Comparison of ENCODE assay signal across 26 mouse cellular contexts in genomic region chr9:20790345-20790744, GRCm38 (mm10). TPM values are rescaled to one million over a fixed set of nuclear protein-coding genes. Genes with fewer than 3 reads are reported as not detected.
DNase-seq lines count a peak whose midpoint lies in the region; ATAC-seq lines count a peak whose summit lies in the region.
"Had no signal": no experiment of that assay in that cellular context is flagged by ENCODE, and none has a peak within 500 bp of the region (broad histone marks: within the 10 kb centered on the region; RNA-seq: fewer than 3 reads in every experiment).

No protein-coding gene starts in this region.

- 0 out of 2 replicates have a peak, but pooled peaks cover 3% of the 10 kb centered on the region for H3K27me3 ChIP-seq in kidney, embryonic 15.5 days
- no peaks in the 10 kb centered on the region for H3K27me3 ChIP-seq in embryonic facial prominence, embryonic 12.5 days
- H3K27me3 ChIP-seq in limb, embryonic 15.5 days, result 0 out of 2 replicates have a peak, but pooled peaks cover 3% of the 10 kb centered on the region
- H3K27me3 ChIP-seq: midbrain, embryonic 15.5 days; Patski had no signal

- no peak overlapping the region for H3K4me3 ChIP-seq in kidney, embryonic 15.5 days (replicated peaks)
- no peak overlapping the region for H3K4me3 ChIP-seq in embryonic facial prominence, embryonic 12.5 days
- no peak overlapping the region for H3K4me3 ChIP-seq in limb, embryonic 15.5 days
- H3K4me3 ChIP-seq: gastrocnemius, adult 2 months; midbrain, embryonic 15.5 days had no signal

- H3K4me2 ChIP-seq in kidney, embryonic 15.5 days, result no peak overlapping the region
- no peak overlapping the region for H3K4me2 ChIP-seq in embryonic facial prominence, embryonic 12.5 days (replicated peaks)
- H3K4me2 ChIP-seq in limb, embryonic 15.5 days, result no peak overlapping the region
- H3K4me2 ChIP-seq: midbrain, embryonic 15.5 days had no signal

- H3K4me1 ChIP-seq in kidney, embryonic 15.5 days, result peaks cover 13% of the 10 kb centered on the region
- H3K4me1 ChIP-seq in embryonic facial prominence, embryonic 12.5 days, result peaks cover 19% of the 10 kb centered on the region
- peaks cover 21% of the 10 kb centered on the region for H3K4me1 ChIP-seq in limb, embryonic 15.5 days
- H3K4me1 ChIP-seq: midbrain, embryonic 15.5 days had no signal

- DNase-seq in kidney, postnatal 36 days, result no peak
- DNase-seq in adipocyte (ENCODE audit: low spot score), result peak; percentile 16
- DNase-seq in adrenal gland, postnatal 25 days, result no peak
- DNase-seq in spleen, postnatal 14 days (ENCODE audit: low spot score in 2 of 2), result no peak
- no peak for DNase-seq in c-Kit-positive CD71-positive TER-119-positive erythroid progenitor cells, embryonic 14.5 days (ENCODE audit: low spot score)
- DNase-seq: B cell, adult 2 months; cerebellum, postnatal 14 days; gastrocnemius, adult 2 months; kidney, postnatal 10 days; right cerebral cortex, postnatal 14 days had no signal

- 52% methylated on average over 3 of the region's 3 CpGs for WGBS in kidney, embryonic 15.5 days
- WGBS in embryonic facial prominence, embryonic 12.5 days, result 20% methylated on average over 3 of the region's 3 CpGs
- WGBS in limb, embryonic 15.5 days, result 45% methylated on average over 3 of the region's 3 CpGs

- H3K9me3 ChIP-seq in kidney, embryonic 15.5 days (replicated peaks), result no peaks in the 10 kb centered on the region; the same call in 1 of the 2 replicates
- no peaks in the 10 kb centered on the region for H3K9me3 ChIP-seq in embryonic facial prominence, embryonic 12.5 days
- no peaks in the 10 kb centered on the region for H3K9me3 ChIP-seq in limb, embryonic 15.5 days
- H3K9me3 ChIP-seq: midbrain, embryonic 15.5 days had no signal

- no peaks in the 10 kb centered on the region for H3K36me3 ChIP-seq in kidney, embryonic 15.5 days
- no peaks in the 10 kb centered on the region for H3K36me3 ChIP-seq in embryonic facial prominence, embryonic 12.5 days
- H3K36me3 ChIP-seq in limb, embryonic 15.5 days, result no peaks in the 10 kb centered on the region
- H3K36me3 ChIP-seq: midbrain, embryonic 15.5 days had no signal

- H3K27ac ChIP-seq in kidney, embryonic 15.5 days, result 0 out of 2 replicates have a peak overlapping the region, but pooled peaks have one; percentile 7
- peak overlapping the region; percentile 81 for H3K27ac ChIP-seq in embryonic facial prominence, embryonic 12.5 days
- peak overlapping the region; percentile 57 for H3K27ac ChIP-seq in limb, embryonic 15.5 days
- H3K27ac ChIP-seq: gastrocnemius, adult 2 months; liver, embryonic 14.5 days; midbrain, embryonic 15.5 days; stomach, postnatal 0 days had no signal

- H3K9ac ChIP-seq in kidney, embryonic 15.5 days, result no peak overlapping the region
- H3K9ac ChIP-seq in embryonic facial prominence, embryonic 12.5 days, result no peak overlapping the region
- H3K9ac ChIP-seq in limb, embryonic 15.5 days, result no peak overlapping the region
- H3K9ac ChIP-seq: liver, embryonic 14.5 days; midbrain, embryonic 15.5 days had no signal

- ATAC-seq in kidney, embryonic 15.5 days (replicated peaks; ENCODE audit: low FRiP score), result peak; percentile 49; the same call in 1 of the 2 replicates
- ATAC-seq in embryonic facial prominence, embryonic 12.5 days (ENCODE audit: insufficient number of reproducible peaks, insufficient read depth, low FRiP score, low TSS enrichment), result no peak
- no peak for ATAC-seq in limb, embryonic 15.5 days (ENCODE audit: insufficient number of reproducible peaks, low FRiP score, low TSS enrichment, low read depth)
- ATAC-seq: forebrain, embryonic 14.5 days; lung, postnatal 0 days; midbrain, embryonic 15.5 days; Patski had no signal

RNA-seq across cellular contexts. Expression of gene Col5a3, which starts 24.5 kb away (rescaled TPM):
- polyA plus RNA-seq in kidney, embryonic 15.5 days (2015; fragmentation: Nextera tagmentation; extraction: Ambion mirVana), result 2.5 and 4.4 TPM in 2 replicates
- 1.1 and 1.2 TPM in 2 replicates for polyA plus RNA-seq in embryonic facial prominence, embryonic 12.5 days (2016; fragmentation: Nextera tagmentation; extraction: Ambion mirVana)
- polyA plus RNA-seq in limb, embryonic 15.5 days (2015; fragmentation: Nextera tagmentation; extraction: Ambion mirVana), result 8.0 and 15.3 TPM in 2 replicates
- total RNA-seq in adrenal gland, postnatal 25 days (2021), result 178 and 222 TPM in 2 replicates
- total RNA-seq: hematopoietic stem cell, adult 5-6 weeks had no signal

RNA-seq across cellular contexts. Expression of gene Rdh8, which starts 28.0 kb away (rescaled TPM):
- polyA plus RNA-seq in kidney, embryonic 15.5 days (2015; fragmentation: Nextera tagmentation; extraction: Ambion mirVana), result not detected in 2 replicates
- not detected in 2 replicates for polyA plus RNA-seq in embryonic facial prominence, embryonic 12.5 days (2016; fragmentation: Nextera tagmentation; extraction: Ambion mirVana)
- not detected in 2 replicates for polyA plus RNA-seq in limb, embryonic 15.5 days (2015; fragmentation: Nextera tagmentation; extraction: Ambion mirVana)
- total RNA-seq in adrenal gland, postnatal 25 days (2021), result not detected in 2 replicates
- total RNA-seq: granulocyte monocyte progenitor cell, adult 5-6 weeks; hematopoietic stem cell, adult 5-6 weeks; layer of hippocampus, postnatal 10 days; left cerebral cortex, postnatal 10 days; megakaryocyte progenitor cell, adult 5-6 weeks; neutrophil, adult 5-6 weeks had no signal
- polyA plus RNA-seq: forebrain, embryonic 14.5 days; heart, embryonic 14.5 days; liver, embryonic 14.5 days; lung, postnatal 0 days; midbrain, embryonic 15.5 days; Patski; stomach, postnatal 0 days had no signal

RNA-seq across cellular contexts. Expression of gene Olfm2, which starts 44.2 kb away (rescaled TPM):
- polyA plus RNA-seq in kidney, embryonic 15.5 days (2015; fragmentation: Nextera tagmentation; extraction: Ambion mirVana), result 4.7 and 7.1 TPM in 2 replicates
- 9.5 and 10.4 TPM in 2 replicates for polyA plus RNA-seq in embryonic facial prominence, embryonic 12.5 days (2016; fragmentation: Nextera tagmentation; extraction: Ambion mirVana)
- 9.3 and 9.7 TPM in 2 replicates for polyA plus RNA-seq in limb, embryonic 15.5 days (2015; fragmentation: Nextera tagmentation; extraction: Ambion mirVana)
- 0.46 and 0.52 TPM in 2 replicates for total RNA-seq in adrenal gland, postnatal 25 days (2021)
- total RNA-seq: granulocyte monocyte progenitor cell, adult 5-6 weeks; hematopoietic stem cell, adult 5-6 weeks; neutrophil, adult 5-6 weeks had no signal

Comparison
In these comparisons a context has a peak if more than half of its experiments do, and no peak if none do; other contexts are left out.
1. H3K27ac ChIP-seq: peak in every context shown above with its lines; median percentile 81 in embryonic facial prominence, embryonic 12.5 days; 57 in limb, embryonic 15.5 days; 7 in kidney, embryonic 15.5 days.